Mouse (Mus musculus) lung, adult 2 months (tissue): ENCODE measurements around the gene Rhof.

Experiments used
- CTCF ChIP-seq: fragments of 200-500 bp; IDR thresholded peaks from 2 replicates; pipeline ENCODE4 v1.5.1; 2011; ENCODE audit warnings: mild to moderate bottlenecking, low read length, control low read depth; ENCODE audit not compliant: insufficient read depth
- POLR2A ChIP-seq: fragments of 200-500 bp; IDR thresholded peaks from 2 replicates; pipeline ENCODE4 v1.6.1; 2011; ENCODE audit warnings: low read depth, mild to moderate bottlenecking, control low read depth, low read length, borderline replicate concordance; ENCODE audit errors: extremely low read depth

GRCm38 (mm10) chr5:123134186-123134874 is 1.8 kb upstream of the Rhof start:
- TF ChIP-seq CTCF = no peak
- TF ChIP-seq POLR2A = no peak
